Mouse (Mus musculus) liver, embryonic 16.5 days (tissue): Measurements from ENCODE around the gene Mthfd1. TPM values are rescaled to one million over a fixed set of nuclear protein-coding genes. Genes with fewer than 3 reads are reported as not detected.
A peak's percentile ranks its signal among the peaks of the same experiment; 100 is the strongest.

Experiments
- ATAC-seq: fragments of 200-750 bp; cut with Nextera tagmentation; 2 replicates; pipeline ENCODE4 v1.8.0; 2017; ENCODE audit warnings: low read depth, mild to moderate bottlenecking, moderate number of reproducible peaks, moderate library complexity
- H3K27ac ChIP-seq: fragments of 300-500 bp; sonication (generic); 2 replicates; pipeline ENCODE4 v1.5.1; 2014; ENCODE audit warnings: mild to moderate bottlenecking, low read length
- H3K27me3 ChIP-seq: fragments of 300-500 bp; sonication (generic); 2 replicates; pipeline ENCODE4 v1.6.1; 2014; ENCODE audit warnings: low read depth, low read length, mixed read lengths; ENCODE audit not compliant: control insufficient read depth, insufficient read depth
- H3K36me3 ChIP-seq: fragments of 300-500 bp; sonication (generic); 2 replicates; pipeline ENCODE4 v1.6.1; 2014; ENCODE audit warnings: mild to moderate bottlenecking; ENCODE audit not compliant: control insufficient read depth, insufficient read depth
- H3K4me1 ChIP-seq: fragments of 300-500 bp; sonication (generic); 2 replicates; pipeline ENCODE4 v1.6.1; 2014; ENCODE audit warnings: low read depth, low read length, mixed read lengths; ENCODE audit not compliant: control insufficient read depth
- H3K4me2 ChIP-seq: fragments of 300-500 bp; sonication (generic); 2 replicates; pipeline ENCODE4 v1.6.1; 2014; ENCODE audit warnings: low read depth, low read length, mixed read lengths
- H3K4me3 ChIP-seq: fragments of 300-500 bp; sonication (generic); 2 replicates; pipeline ENCODE4 v1.5.1; 2014; ENCODE audit warnings: low read depth, mild to moderate bottlenecking, low read length
- H3K9ac ChIP-seq: fragments of 300-500 bp; sonication (generic); 2 replicates; pipeline ENCODE4 v1.6.1; 2014; ENCODE audit warnings: low read depth, low read length
- H3K9me3 ChIP-seq: fragments of 300-500 bp; sonication (generic); replicated peaks from 2 replicates; pipeline ENCODE4 v1.6.1; 2016; ENCODE audit warnings: low read length; ENCODE audit not compliant: control insufficient read depth
- WGBS: fragments of 180-500 bp; shearing (Covaris S2); extraction: QIAGEN DNeasy Blood & Tissue Kit; methylation state at CpG from one replicate; pipeline ENCODE4 v1.1.7; 2014; ENCODE audit not compliant: insufficient replicate concordance; 5-methylcytosine and 5-hydroxymethylcytosine counted together
- polyA plus RNA-seq: library from polyadenylated mRNA; unstranded; fragments of >200 nt; fragmentation: Nextera tagmentation; extraction: Ambion mirVana; gene quantifications from 2 replicates; pipeline ENCODE4 v1.2.1, GENCODE M21; 2015

Mthfd1 gene
- polyA plus RNA-seq, 1 experiment from 2014 or later = 100 TPM

GRCm38 (mm10) chr12:76311227-76311626 is 56.1 kb downstream of the Mthfd1 start:
- ATAC-seq = peak; percentile 77
- 75% methylated on average over 9 of the region's 9 CpGs for WGBS
- Histone ChIP-seq H3K27me3 (no peaks in the 10 kb centered on the region), H3K9me3 (no peaks in the 10 kb centered on the region), H3K27ac (peak overlapping the region; percentile 36; the same call in 1 of the 2 replicates), H3K4me1 (peaks cover 11% of the 10 kb centered on the region), H3K36me3 (peaks cover 5% of the 10 kb centered on the region), H3K4me2 (no peak overlapping the region), H3K4me3 (no peak overlapping the region), H3K9ac (no peak overlapping the region)

GRCm38 (mm10) chr12:76311951-76312350 is 56.9 kb downstream of the Mthfd1 start:
- WGBS = 84% methylated on average over 8 of the region's 8 CpGs
- Histone ChIP-seq H3K4me2 (no peak overlapping the region), H3K4me3 (no peak overlapping the region), H3K27me3 (no peaks in the 10 kb centered on the region), H3K27ac (no peak overlapping the region), H3K9me3 (no peaks in the 10 kb centered on the region), H3K9ac (no peak overlapping the region), H3K4me1 (peaks cover 11% of the 10 kb centered on the region), H3K36me3 (peaks cover 3% of the 10 kb centered on the region; the same call in 1 of the 2 replicates)
- ATAC-seq = no peak

GRCm38 (mm10) chr12:76318282-76319212 is 63.4 kb downstream of the Mthfd1 start:
- peaks cover 17% of the 10 kb centered on the region for H3K4me1 ChIP-seq
- H3K4me3 ChIP-seq = 0 out of 2 replicates have a peak overlapping the region, but pooled peaks have one; percentile 0
- WGBS = 7% methylated on average over 9 of the region's 9 CpGs
- H3K9me3 ChIP-seq = no peaks in the 10 kb centered on the region
- H3K27ac ChIP-seq = peak overlapping the region; percentile 70
- H3K4me2 ChIP-seq = peak overlapping the region; percentile 44
- H3K27me3 ChIP-seq = no peaks in the 10 kb centered on the region
- ATAC-seq = peak; percentile 92
- peaks cover 5% of the 10 kb centered on the region; the same call in 1 of the 2 replicates for H3K36me3 ChIP-seq
- H3K9ac ChIP-seq = no peak overlapping the region; the same call in 1 of the 2 replicates

GRCm38 (mm10) chr12:76324679-76325431 is 69.8 kb downstream of the Mthfd1 start, which contains the start of gene Akap5:
Gene Akap5, plus strand, starts transcription at chr12:76324891.
- H3K27me3 ChIP-seq = peaks cover 6% of the 10 kb centered on the region
- H3K9ac ChIP-seq = peak within 1 kb of the TSS; percentile 35
- peaks cover 2% of the 10 kb centered on the region; the same call in 1 of the 2 replicates for H3K36me3 ChIP-seq
- WGBS = 3% methylated on average over 47 of the region's 53 CpGs
- peak; percentile 75 for ATAC-seq
- peaks cover 2% of the 10 kb centered on the region; the same call in 1 of the 2 replicates for H3K9me3 ChIP-seq
- H3K4me3 ChIP-seq = peak within 1 kb of the TSS; percentile 53
- H3K4me2 ChIP-seq = peak within 1 kb of the TSS; percentile 69
- peaks cover 5% of the 10 kb centered on the region; the same call in 1 of the 2 replicates for H3K4me1 ChIP-seq
- no peak within 1 kb of the TSS for H3K27ac ChIP-seq

GRCm38 (mm10) chr12:76326437-76327220 is 71.5 kb downstream of the Mthfd1 start:
- ATAC-seq = no peak
- Histone ChIP-seq H3K4me3 (no peak overlapping the region), H3K36me3 (no peaks in the 10 kb centered on the region), H3K9ac (no peak overlapping the region), H3K27ac (no peak overlapping the region), H3K27me3 (peaks cover 6% of the 10 kb centered on the region), H3K9me3 (peaks cover 2% of the 10 kb centered on the region; the same call in 1 of the 2 replicates), H3K4me2 (no peak overlapping the region), H3K4me1 (peaks cover 5% of the 10 kb centered on the region; the same call in 1 of the 2 replicates)
- 85% methylated on average over 23 of the region's 23 CpGs for WGBS

- Histone ChIP-seq H3K27ac (0 out of 2 replicates have a peak overlapping the region, but pooled peaks have one; percentile 19), H3K27me3 (peaks cover 6% of the 10 kb centered on the region)
- 60% methylated on average over 6 of the region's 6 CpGs for WGBS
Measured at GRCm38 (mm10) chr12:76328567-76329354, 73.7 kb downstream of the Mthfd1 start.

GRCm38 (mm10) chr12:76333688-76334087 is 78.6 kb downstream of the Mthfd1 start:
- H3K9me3 ChIP-seq = no peaks in the 10 kb centered on the region; the same call in 1 of the 2 replicates
- 46% methylated on average over 5 of the region's 5 CpGs for WGBS
- ATAC-seq = no peak

More at GRCm38 (mm10) chr12:76328567-76329354, 73.7 kb downstream of the Mthfd1 start:
- H3K36me3 ChIP-seq = no peaks in the 10 kb centered on the region
- no peak overlapping the region for H3K4me2 ChIP-seq
- H3K4me1 ChIP-seq = peaks cover 5% of the 10 kb centered on the region; the same call in 1 of the 2 replicates
- no peak overlapping the region for H3K9ac ChIP-seq
- H3K4me3 ChIP-seq = no peak overlapping the region
- peaks cover 2% of the 10 kb centered on the region; the same call in 1 of the 2 replicates for H3K9me3 ChIP-seq
- ATAC-seq = no peak

More at GRCm38 (mm10) chr12:76333688-76334087, 78.6 kb downstream of the Mthfd1 start:
- no peak overlapping the region for H3K9ac ChIP-seq
- no peak overlapping the region for H3K4me3 ChIP-seq
- no peak overlapping the region for H3K27ac ChIP-seq
- no peaks in the 10 kb centered on the region for H3K36me3 ChIP-seq
- no peaks in the 10 kb centered on the region for H3K4me1 ChIP-seq
- no peak overlapping the region for H3K4me2 ChIP-seq
- no peaks in the 10 kb centered on the region for H3K27me3 ChIP-seq
